Mouse (Mus musculus) CH12.LX (cell line): ENCODE data around the gene Atxn10. TPM values are rescaled to one million over a fixed set of nuclear protein-coding genes. Genes with fewer than 3 reads are reported as not detected.
"Not testable (repeated sequence)": the region's sequence is repeated elsewhere in the genome, so short reads cannot be mapped to it uniquely, and the experiment has no call there.

Source experiments
- DNase-seq: peaks from one replicate; pipeline ENCODE4 v3.0.0-alpha.2; 2013; ENCODE audit errors: extremely low read depth
- H3K27ac ChIP-seq: 2 replicates; pipeline ENCODE4 v1.5.1; 2012; ENCODE audit warnings: low read depth, mild to moderate bottlenecking, control low read depth, moderate library complexity; ENCODE audit not compliant: insufficient read depth
- H3K27me3 ChIP-seq: replicated peaks from 2 replicates; pipeline ENCODE3; 2012; ENCODE audit warnings: inconsistent platforms
- H3K36me3 ChIP-seq, 2 experiments: replicated peaks in 1 of 2; 2 replicates each; pipeline versions ENCODE3 to v1.6.1; 2012; ENCODE audit warnings: inconsistent platforms in 1 of 2, low read length in 1 of 2, mild to moderate bottlenecking in 1 of 2, mixed read lengths in 1 of 2, moderate library complexity in 1 of 2; ENCODE audit not compliant: control insufficient read depth in 1 of 2, insufficient read depth in 1 of 2
- H3K4me1 ChIP-seq, 2 experiments: 2 replicates each; pipeline ENCODE4 v1.6.1; 2012; ENCODE audit warnings: inconsistent platforms in 1 of 2, moderate library complexity in 1 of 2; ENCODE audit not compliant: insufficient read depth in 2 of 2, control insufficient read depth in 1 of 2
- H3K4me2 ChIP-seq: 2 replicates; pipeline ENCODE4 v1.6.1; 2012; ENCODE audit warnings: low read depth, mild to moderate bottlenecking, control low read depth; ENCODE audit not compliant: poor library complexity, insufficient read depth, severe bottlenecking
- H3K4me3 ChIP-seq, 3 experiments: fragments of 150-350 bp in 1 of 3; sonication (generic) in 1 of 3; replicated peaks in 1 of 3; 2 replicates each; pipeline versions ENCODE3 to v1.5.1; 2011 to 2012; ENCODE audit warnings: low read depth in 2 of 3, low read length in 2 of 3, mild to moderate bottlenecking in 2 of 3, moderate library complexity in 2 of 3, control low read depth in 1 of 3, improper control_type of control experiment in 1 of 3, inconsistent platforms in 1 of 3, mixed read lengths in 1 of 3; ENCODE audit not compliant: poor library complexity in 1 of 3
- H3K79me2 ChIP-seq: replicated peaks from 2 replicates; pipeline ENCODE4 v1.6.1; 2012; ENCODE audit warnings: mild to moderate bottlenecking, moderate library complexity; ENCODE audit not compliant: control insufficient read depth, poor library complexity, insufficient read depth, severe bottlenecking; ENCODE audit errors: extremely low read depth
- H3K9ac ChIP-seq: 2 replicates; pipeline ENCODE4 v1.6.1; 2012; ENCODE audit warnings: low read depth, mild to moderate bottlenecking, control low read depth, moderate library complexity; ENCODE audit not compliant: insufficient read depth
- H3K9me3 ChIP-seq: replicated peaks from 2 replicates; pipeline ENCODE3; 2012; ENCODE audit warnings: low read length, inconsistent platforms, mixed read lengths
- E2F4 ChIP-seq: IDR thresholded peaks from 2 replicates; pipeline ENCODE4 v1.6.1; 2011; ENCODE audit warnings: low read depth, low read length, improper control_type of control experiment; ENCODE audit not compliant: insufficient replicate concordance
- ELF1 ChIP-seq: IDR thresholded peaks from 2 replicates; pipeline ENCODE4 v1.6.1; 2014; ENCODE audit warnings: low read depth, mild to moderate bottlenecking, inconsistent platforms, low read length, improper control_type of control experiment
- EP300 ChIP-seq: IDR thresholded peaks from 2 replicates; pipeline ENCODE4 v1.6.1; 2011; ENCODE audit warnings: low read length, improper control_type of control experiment
- GABPA ChIP-seq: IDR thresholded peaks from 2 replicates; pipeline ENCODE4 v1.6.1; 2012; ENCODE audit warnings: low read depth, low read length, improper control_type of control experiment, inconsistent platforms; ENCODE audit not compliant: insufficient replicate concordance
- IRF4 ChIP-seq: IDR thresholded peaks from 2 replicates; pipeline ENCODE4 v1.6.1; 2014; ENCODE audit warnings: low read depth, mild to moderate bottlenecking, inconsistent platforms, low read length, improper control_type of control experiment
- JUN ChIP-seq: IDR thresholded peaks from 2 replicates; pipeline ENCODE4 v1.6.1; 2011; ENCODE audit warnings: low read depth, mild to moderate bottlenecking, low read length, improper control_type of control experiment, moderate library complexity; ENCODE audit not compliant: insufficient read depth
- KAT2A ChIP-seq: IDR thresholded peaks from 2 replicates; pipeline ENCODE4 v1.6.1; 2012; ENCODE audit warnings: low read length, improper control_type of control experiment, inconsistent platforms; ENCODE audit not compliant: insufficient replicate concordance
- MAFK ChIP-seq: IDR thresholded peaks from 2 replicates; pipeline ENCODE4 v1.6.1; 2011; ENCODE audit warnings: low read length, improper control_type of control experiment; ENCODE audit not compliant: insufficient replicate concordance
- MAX ChIP-seq: IDR thresholded peaks from 2 replicates; pipeline ENCODE4 v1.6.1; 2011; ENCODE audit warnings: low read length, improper control_type of control experiment
- MEF2A ChIP-seq: IDR thresholded peaks from 2 replicates; pipeline ENCODE4 v1.6.1; 2014; ENCODE audit warnings: low read depth, mild to moderate bottlenecking, inconsistent platforms, low read length, improper control_type of control experiment, borderline replicate concordance
- MXI1 ChIP-seq: IDR thresholded peaks from 2 replicates; pipeline ENCODE4 v1.6.1; 2011; ENCODE audit warnings: mild to moderate bottlenecking, low read depth, low read length, improper control_type of control experiment
- POLR2A ChIP-seq: IDR thresholded peaks from 2 replicates; pipeline ENCODE4 v1.6.1; 2011; ENCODE audit warnings: low read depth, mild to moderate bottlenecking, improper control_type of control experiment, low read length
- RCOR1 ChIP-seq: conservative IDR thresholded peaks from 2 replicates; pipeline ENCODE4 v1.6.1; 2012; ENCODE audit warnings: low read depth, mild to moderate bottlenecking, inconsistent platforms, low read length, improper control_type of control experiment
- TBP ChIP-seq: conservative IDR thresholded peaks from 2 replicates; pipeline ENCODE4 v1.6.1; 2011; ENCODE audit warnings: low read depth, low read length, improper control_type of control experiment
- TCF12 ChIP-seq: IDR thresholded peaks from 2 replicates; pipeline ENCODE4 v1.6.1; 2014; ENCODE audit warnings: low read depth, mild to moderate bottlenecking, inconsistent platforms, low read length, improper control_type of control experiment
- USF1 ChIP-seq: IDR thresholded peaks from 2 replicates; pipeline ENCODE4 v1.6.1; 2014; ENCODE audit warnings: low read depth, mild to moderate bottlenecking, inconsistent platforms, low read length, improper control_type of control experiment
- USF2 ChIP-seq: conservative IDR thresholded peaks from 2 replicates; pipeline ENCODE4 v1.6.1; 2011; ENCODE audit warnings: low read depth, low read length, improper control_type of control experiment
- ZKSCAN1 ChIP-seq: IDR thresholded peaks from 2 replicates; pipeline ENCODE4 v1.6.1; 2012; ENCODE audit warnings: low read depth, inconsistent platforms, low read length, improper control_type of control experiment, borderline replicate concordance
- ZNF384 ChIP-seq: IDR thresholded peaks from 2 replicates; pipeline ENCODE4 v1.6.1; 2012; ENCODE audit warnings: low read depth, low read length, improper control_type of control experiment, inconsistent platforms
- dilution Hi-C: fragments of 300-500 bp; cut with MboI; formaldehyde crosslinking; loops from 2 replicates; pipeline ENCODE4 v1.14.3; 2020; ENCODE audit warnings: low sequenced_read_pairs; ENCODE audit not compliant: extremely low pct_unique_long_range_greater_than_20kb, extremely low pct_ligation_motif_present
- in situ Hi-C: fragments of 300-500 bp; cut with MboI; formaldehyde crosslinking; loops from 3 replicates; pipeline ENCODE4 v1.14.3; 2019; ENCODE audit warnings: low sequenced_read_pairs, low pct_ligation_motif_present, low pct_unique_long_range_greater_than_20kb, mixed read lengths
- polyA plus RNA-seq: library from polyadenylated mRNA; unstranded; fragments of >175 nt; gene quantifications from 2 replicates; pipeline ENCODE4 v1.2.1, GENCODE M21; 2012; ENCODE audit warnings: low read depth; ENCODE audit not compliant: insufficient read length
- total RNA-seq, 2 experiments: library from RNA; depleted of rRNA; stranded (reverse); fragments of 300-350 nt in 1 of 2; fragments of >200 nt in 1 of 2; gene quantifications; 2 replicates each; pipeline ENCODE4 v1.2.3; 2012 to 2014

Atxn10 gene
- total and polyA plus RNA-seq, 3 experiments, result 81.7 to 151 (median 101) TPM

GRCm38 (mm10) chr15:85330024-85330423, 6.0 kb upstream of the Atxn10 start:
- dilution Hi-C loops (no loop called here), in situ Hi-C loops (no loop called here)
- Histone ChIP-seq H3K4me1 (peaks cover 0 to 28% of the 10 kb centered on the region in 2 experiments; a peak in 2 of 4 replicates), H3K9ac (no peak overlapping the region), H3K27ac (no peak overlapping the region), H3K27me3 (no peaks in the 10 kb centered on the region), H3K4me2 (no peak overlapping the region), H3K79me2 (no peaks in the 10 kb centered on the region), H3K4me3 (no peak overlapping the region), H3K9me3 (no peaks in the 10 kb centered on the region), H3K36me3 (no peaks in the 10 kb centered on the region)
- no peak for DNase-seq
- TF ChIP-seq ELF1 (no peak), USF1 (no peak), ZNF384 (no peak), MXI1 (no peak), GABPA (no peak), TCF12 (no peak), MAFK (no peak), RCOR1 (no peak), ZKSCAN1 (no peak), POLR2A (no peak), MAX (no peak), EP300 (no peak), JUN (no peak), TBP (no peak), E2F4 (no peak), KAT2A (no peak), USF2 (no peak), IRF4 (no peak), MEF2A (no peak)

DNA sequence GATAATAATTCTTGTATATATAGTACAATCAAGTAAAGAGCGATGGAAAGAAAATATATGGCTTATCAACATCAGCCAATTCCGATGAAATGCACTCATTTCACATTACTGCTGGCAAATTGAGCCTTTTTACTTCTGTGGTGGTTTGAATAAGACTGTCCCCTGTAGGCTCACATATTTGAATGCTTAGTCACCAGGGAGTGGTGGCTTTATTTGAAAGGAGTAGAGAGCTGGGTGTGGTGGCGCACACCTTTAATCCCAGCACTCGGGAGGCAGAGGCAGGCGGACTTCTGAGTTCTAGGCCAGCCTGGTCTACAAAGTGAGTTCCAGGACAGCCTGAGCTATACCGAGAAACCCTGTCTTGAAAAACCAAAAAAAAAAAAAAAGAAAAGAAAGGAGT, 2.5 kb upstream of the Atxn10 start:
- H3K9ac ChIP-seq, H3K27me3 ChIP-seq, dilution Hi-C loops, H3K36me3 ChIP-seq, in situ Hi-C loops, H3K4me2 ChIP-seq, DNase-seq, H3K9me3 ChIP-seq, H3K4me3 ChIP-seq, H3K27ac ChIP-seq: not testable (repeated sequence)
- peaks cover 2 to 36% of the 10 kb centered on the region in 2 experiments; a peak in 3 of 4 replicates for H3K4me1 ChIP-seq
- H3K79me2 ChIP-seq, result peaks cover 21% of the 10 kb centered on the region
